Mouse (Mus musculus) kidney, adult 8-10 months (tissue): ENCODE data around the gene Mcur1.

Source experiments
- DNase-seq, 2 experiments: peaks; one replicate each; pipeline ENCODE4 v3.0.0; 2022

Mcur1 gene

DNA sequence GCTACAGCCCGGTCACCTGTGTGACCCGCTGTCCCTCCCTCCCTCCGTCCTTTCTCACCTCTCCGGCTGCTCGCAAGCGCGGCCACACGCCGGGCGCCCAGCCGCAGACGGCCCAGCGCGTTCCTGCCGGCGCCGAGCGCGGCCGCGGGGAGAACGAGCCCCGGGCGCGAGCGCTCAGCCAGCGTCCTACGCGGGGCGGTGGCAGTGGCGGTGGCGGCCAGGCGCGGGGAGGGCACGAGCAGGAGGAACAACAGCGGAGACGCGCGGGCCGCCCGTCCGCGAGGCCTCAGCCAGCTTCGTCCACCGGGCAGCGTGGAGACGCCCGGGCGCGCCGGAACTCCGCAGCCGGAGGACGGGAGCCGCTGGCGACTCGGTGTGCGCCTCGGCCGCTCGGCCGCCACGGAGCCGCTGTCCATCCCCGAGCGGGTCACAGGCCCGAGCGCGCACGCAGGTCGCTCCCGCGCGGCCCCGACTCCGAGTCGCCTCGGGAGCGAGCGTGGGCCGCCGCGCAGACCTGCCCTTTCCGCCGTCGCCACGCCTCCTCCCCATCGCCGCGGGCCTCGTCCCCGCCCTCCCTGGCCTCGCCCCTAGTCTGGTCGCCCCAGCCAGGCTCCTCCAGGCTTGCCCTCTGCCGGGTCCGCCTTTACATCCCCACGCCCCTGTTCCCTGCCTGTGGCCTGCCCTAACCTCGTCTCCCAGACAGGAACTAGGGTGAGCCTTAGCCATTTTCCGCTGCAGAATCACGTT lies at the start of gene Mcur1:
Mcur1 (minus strand) TSS at position 481 of the 747 bp plus-strand sequence.
- peak; percentile 95 for DNase-seq

DNA sequence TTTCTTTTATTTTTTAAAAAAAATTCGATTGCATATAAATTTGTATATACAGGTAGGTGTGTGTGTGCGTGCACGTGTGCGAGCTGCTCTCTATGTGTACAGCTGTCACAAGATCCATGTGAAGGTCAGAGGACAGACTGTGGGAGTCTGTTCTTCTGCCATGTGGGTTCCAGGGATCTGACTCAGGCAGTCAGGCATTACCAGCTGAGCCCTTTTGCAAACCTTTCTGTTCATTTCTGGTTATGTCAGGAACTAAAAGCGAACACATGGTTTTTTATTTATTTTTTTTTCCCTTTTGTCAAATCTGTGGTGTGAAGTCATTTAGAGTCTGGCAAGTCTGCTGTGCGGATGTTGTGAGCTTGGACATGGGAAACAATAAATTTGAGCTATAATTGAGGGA lies 48.9 kb upstream of the Mcur1 start:
- no peak for DNase-seq

- DNase-seq: no peak
Measured at GRCm38 (mm10) chr13:43603042-43603441, 43.1 kb upstream of the Mcur1 start.

DNA sequence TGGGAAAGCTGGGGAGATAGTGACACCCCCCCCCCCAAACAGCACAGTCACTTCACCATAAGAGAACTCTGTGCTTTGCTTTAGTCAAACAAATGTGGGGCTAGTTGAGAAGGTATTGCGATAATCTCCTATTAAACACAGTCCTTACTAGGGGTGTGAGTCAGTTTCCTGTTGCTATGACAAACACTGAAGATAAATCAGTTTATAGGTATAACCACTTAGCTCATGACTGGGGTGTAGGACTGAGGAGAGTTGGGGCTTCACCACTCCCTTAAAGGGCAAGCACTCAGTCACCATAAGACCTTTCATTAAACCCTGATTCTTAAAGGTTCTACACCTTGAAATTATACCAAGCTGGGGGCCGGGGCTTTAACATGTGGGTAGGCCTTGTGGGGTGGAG lies 42.4 kb upstream of the Mcur1 start:
- no peak for DNase-seq

DNA sequence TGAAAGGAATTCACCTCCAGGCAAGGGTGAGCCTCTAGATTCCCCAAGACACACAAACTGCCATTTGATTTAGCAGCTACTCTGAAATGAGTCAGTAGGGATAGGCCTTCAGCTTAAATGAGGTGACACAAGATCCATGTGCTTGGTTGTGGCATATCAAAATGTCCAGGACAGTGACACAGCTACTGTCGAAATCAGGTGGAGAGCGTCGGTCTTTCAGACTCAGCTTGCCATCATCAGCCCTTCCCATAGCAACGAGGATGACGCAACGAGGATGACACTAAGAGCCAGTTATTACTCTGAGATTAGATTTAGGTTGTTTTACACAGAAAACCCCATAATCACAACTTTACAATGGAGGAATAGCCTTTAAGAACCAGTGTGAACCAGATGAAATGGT lies 41.0 kb upstream of the Mcur1 start:
- DNase-seq: no peak

- peak; percentile 37 to 40 for DNase-seq
Measured at GRCm38 (mm10) chr13:43595896-43596295, 35.9 kb upstream of the Mcur1 start.

GRCm38 (mm10) chr13:43592681-43593068 lies 32.7 kb upstream of the Mcur1 start:
- no peak for DNase-seq

- DNase-seq: no peak
Measured at GRCm38 (mm10) chr13:43591828-43592680, 32.1 kb upstream of the Mcur1 start.

- DNase-seq: no peak
Measured at GRCm38 (mm10) chr13:43587844-43588840, 28.2 kb upstream of the Mcur1 start.

DNA sequence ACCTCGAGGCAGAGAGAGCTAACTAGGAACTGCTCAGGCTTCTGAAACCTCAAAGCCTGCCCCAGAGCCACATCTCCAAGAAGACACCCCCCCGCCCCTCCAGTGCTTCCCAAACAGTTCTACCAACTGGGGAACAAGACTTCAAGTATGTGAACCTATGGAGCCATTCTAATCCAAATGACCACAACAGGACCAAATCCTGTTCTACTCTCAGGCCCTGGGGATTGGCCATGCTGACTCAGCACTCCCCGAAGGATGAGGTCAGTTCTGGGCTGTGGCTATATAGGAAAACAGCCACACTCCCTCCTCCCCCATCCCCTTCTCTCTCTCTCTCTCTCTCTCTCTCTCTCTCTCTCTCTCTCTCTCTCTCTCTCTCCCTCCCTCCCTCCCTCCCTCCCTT lies 27.0 kb upstream of the Mcur1 start:
- no peak for DNase-seq

GRCm38 (mm10) chr13:43585335-43585734 lies 25.3 kb upstream of the Mcur1 start:
- DNase-seq: no peak

DNA sequence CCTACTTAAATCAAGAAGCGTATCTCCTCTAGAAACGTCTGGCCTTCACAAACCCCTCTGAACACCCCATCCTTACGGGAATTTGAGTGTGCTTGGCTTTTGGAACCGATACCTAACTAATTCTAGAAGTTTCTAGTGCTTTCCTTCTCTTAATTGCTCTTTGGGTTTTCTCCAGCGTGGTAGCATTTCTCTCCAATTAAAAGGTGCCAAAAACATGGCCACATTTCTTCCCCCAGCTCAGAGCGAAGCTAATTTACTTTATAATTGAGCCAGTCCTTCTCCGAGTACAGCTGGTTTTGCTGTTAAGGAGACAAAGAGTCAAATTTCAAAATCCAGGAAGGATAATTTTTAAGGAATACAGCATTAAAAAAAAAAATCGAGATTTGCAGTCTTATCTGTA lies 23.5 kb upstream of the Mcur1 start:
- DNase-seq: no peak

- no peak for DNase-seq
Measured at GRCm38 (mm10) chr13:43582961-43583360, 23.0 kb upstream of the Mcur1 start.

DNA sequence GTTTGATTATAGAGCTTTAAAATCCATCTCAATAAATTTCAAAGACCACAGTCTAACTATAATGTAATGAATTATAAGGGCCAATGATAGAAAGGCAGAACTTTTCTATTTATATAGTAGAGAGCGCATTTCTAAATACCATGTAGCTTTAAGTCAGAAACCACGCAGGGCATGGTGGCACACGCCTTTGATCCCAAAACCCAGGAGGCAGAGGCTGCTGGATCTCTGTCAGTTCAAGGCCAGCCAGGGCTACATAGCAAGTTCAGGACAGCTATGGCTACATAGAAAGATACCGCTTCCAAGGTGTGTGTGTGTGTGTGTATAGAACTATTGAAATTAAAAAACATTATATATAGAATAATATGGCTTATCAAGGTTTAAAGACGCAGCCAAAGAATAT lies 20.7 kb upstream of the Mcur1 start:
- no peak for DNase-seq

DNA sequence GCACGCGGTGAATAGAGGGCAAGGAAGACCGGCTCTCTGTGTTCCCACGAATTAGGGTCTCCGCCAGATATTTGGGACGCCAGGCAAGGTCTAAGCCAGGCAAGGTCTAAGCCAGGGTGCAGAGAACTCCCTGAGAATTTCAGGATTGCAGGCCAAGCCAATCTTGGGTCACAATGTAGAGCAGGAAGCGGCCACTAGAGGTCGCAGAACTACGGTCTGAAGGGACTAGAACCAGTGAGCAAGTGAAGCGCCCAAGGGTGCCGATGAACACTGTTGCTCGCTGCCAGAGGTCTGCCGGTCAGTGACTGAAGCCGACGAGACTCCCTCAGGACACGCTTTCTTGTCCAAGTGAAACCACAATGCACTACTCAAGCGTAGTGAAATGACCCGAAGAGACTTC lies 19.7 kb upstream of the Mcur1 start:
- peak in 1 of 2 experiments; percentile 60 for DNase-seq

DNA sequence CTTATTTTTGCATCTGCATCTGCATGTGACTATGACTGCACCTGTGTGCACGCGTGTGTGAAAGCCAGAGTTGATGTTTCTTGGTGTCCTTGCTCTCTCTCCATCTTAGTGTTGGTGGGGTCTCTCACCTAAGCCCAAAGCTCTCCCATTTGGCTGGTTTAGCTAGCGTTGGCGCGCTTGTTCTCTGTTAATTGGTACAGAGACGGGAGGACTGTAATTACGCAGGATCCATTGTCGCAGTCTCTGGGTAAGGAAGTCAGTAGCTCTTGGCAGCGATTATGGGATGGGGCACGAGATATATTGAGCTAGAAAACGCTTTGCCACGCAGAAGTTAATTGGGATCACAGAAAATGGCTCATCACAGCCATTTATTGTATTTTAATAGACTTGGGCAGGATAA lies 17.8 kb upstream of the Mcur1 start:
- DNase-seq: no peak

GRCm38 (mm10) chr13:43577254-43577653 lies 17.3 kb upstream of the Mcur1 start:
- DNase-seq: no peak

DNA sequence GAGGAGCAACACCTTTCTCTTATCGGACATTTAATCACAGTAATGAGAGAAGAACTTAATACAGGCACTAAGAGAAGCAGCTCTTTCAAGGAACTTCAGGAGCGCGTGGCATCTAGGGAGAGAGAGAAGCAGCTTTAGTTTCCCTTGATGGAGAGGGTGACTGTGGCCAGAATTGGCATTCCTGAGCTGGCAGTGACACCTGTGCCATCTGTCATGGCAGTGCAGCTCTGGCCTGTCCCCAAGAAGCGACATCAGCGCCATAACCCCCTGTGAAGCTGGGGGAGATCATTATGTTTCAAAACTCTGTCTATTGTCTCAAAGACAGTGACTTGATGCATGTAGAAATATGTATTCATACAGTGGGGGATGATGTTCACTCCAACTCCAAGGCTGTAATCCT lies 15.4 kb upstream of the Mcur1 start:
- no peak for DNase-seq

GRCm38 (mm10) chr13:43573979-43574378 lies 14.0 kb upstream of the Mcur1 start:
- no peak for DNase-seq

DNA sequence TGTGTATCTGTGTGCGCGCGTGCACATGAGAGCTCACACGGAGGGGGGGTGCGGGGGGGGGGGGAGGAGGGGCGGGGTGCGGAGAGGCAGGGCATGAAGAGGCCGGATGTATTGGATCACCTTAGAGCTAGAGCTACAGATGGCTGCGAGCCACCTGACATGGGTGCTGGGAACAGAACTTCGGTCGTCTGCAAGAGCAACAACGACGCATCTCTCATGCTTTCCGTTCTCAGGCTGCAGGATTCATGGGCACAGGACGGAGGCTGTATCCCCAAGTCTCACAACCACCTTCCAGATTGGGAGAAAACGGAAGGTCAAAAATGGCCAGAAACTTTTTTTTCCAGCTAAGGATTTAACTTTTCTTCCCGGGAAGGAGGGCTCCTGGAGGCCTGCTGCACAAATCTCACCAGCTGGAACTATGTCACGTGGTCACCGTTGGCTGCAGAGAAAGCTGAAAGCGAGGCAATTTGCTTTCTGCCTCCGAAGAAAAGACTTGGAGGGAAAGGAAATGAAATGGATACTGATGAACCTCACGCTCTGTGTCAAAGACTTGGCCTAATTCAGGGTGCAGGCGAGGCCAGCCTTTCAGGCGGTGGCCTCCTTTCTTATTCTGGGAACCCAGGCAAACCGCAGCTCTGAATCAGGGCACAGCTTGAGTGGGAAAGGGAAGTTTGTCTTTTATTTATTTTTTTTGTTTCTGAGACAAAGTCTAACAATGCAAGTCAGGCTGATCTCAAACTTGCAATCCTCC lies 7.3 kb upstream of the Mcur1 start:
- no peak for DNase-seq

DNA sequence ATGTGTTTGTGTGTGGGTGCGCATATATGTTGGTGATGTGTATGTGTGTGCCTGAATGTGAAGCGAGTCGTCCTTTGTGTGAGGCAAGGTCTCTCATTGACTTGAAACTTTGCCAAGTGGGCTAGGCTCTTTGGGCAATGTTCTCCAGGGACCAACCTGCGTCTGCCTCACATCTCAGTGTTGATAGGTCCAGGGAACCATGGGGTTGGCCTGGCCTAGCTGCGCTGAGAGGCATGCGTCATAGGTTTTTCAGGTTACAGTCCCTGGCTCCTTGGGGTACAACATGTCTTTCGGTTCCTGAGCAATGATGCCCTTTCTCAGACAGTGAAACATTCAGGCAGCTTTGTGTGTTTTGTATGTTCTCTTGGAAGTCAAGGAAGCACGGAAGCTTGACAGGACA lies 6.2 kb upstream of the Mcur1 start:
- DNase-seq: no peak

DNA sequence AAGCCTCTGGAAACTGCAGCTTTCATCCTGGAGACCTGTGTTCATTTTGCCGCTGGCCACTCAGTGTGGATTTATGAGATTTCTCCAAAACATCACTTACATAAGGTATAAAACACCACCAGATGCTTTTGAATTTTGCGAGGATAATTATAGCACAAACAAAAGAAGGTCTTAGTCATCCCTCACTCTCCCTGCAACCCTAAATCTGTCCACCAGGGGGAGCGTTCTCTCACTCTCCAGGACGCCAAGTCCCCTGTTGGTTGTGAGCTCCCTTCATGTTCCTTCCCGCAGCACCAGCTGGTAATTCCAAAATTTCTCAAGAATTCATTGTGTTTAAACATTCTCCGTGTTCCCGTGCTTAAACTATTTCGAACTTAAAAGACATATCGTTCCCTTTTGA lies 5.4 kb upstream of the Mcur1 start:
- DNase-seq: peak; percentile 53 to 82
